In genomic region chr6:124907767-124908166, GRCm38 (mm10) we compare ENCODE assay signal across 24 mouse cellular contexts. TPM values are rescaled to one million over a fixed set of nuclear protein-coding genes. Genes with fewer than 3 reads are reported as not detected.
A peak's percentile ranks its signal among the peaks of the same experiment; 100 is the strongest.
DNase-seq lines count a peak whose midpoint lies in the region; ATAC-seq and TF ChIP-seq lines count a peak whose summit lies in the region.
"Had no signal": no experiment of that assay in that cellular context is flagged by ENCODE, and none has a peak within 500 bp of the region (broad histone marks: within the 10 kb centered on the region; RNA-seq: fewer than 3 reads in every experiment).

No protein-coding gene starts in this region.

- H3K9me3 ChIP-seq in CH12.LX (replicated peaks; ENCODE audit: low read length): no peaks in the 10 kb centered on the region
- H3K9me3 ChIP-seq: forebrain, embryonic 10.5 days; forebrain, embryonic 13.5 days; G1E; hindbrain, embryonic 12.5 days; intestine, embryonic 15.5 days had no signal

- H3K4me1 ChIP-seq in CH12.LX (ENCODE audit: control insufficient read depth in 1 of 2, insufficient read depth in 2 of 2): peaks cover 8 to 49% of the 10 kb centered on the region in 2 experiments

- peak; percentile 61 for ATAC-seq in inflammation-experienced regulatory T-cells, adult 6 months
- ATAC-seq in monocyte, adult 5-6 weeks (replicated peaks; ENCODE audit: insufficient number of reproducible peaks, low FRiP score, low TSS enrichment, poor library complexity, severe bottlenecking): no peak
- ATAC-seq: forebrain, embryonic 13.5 days; forebrain, embryonic 16.5 days; hindbrain, embryonic 16.5 days; intestine, embryonic 15.5 days; Patski had no signal

- peak; percentile 33 for DNase-seq in 3T3-L1 (ENCODE audit: low read depth, low spot score)
- peak; percentile 73 for DNase-seq in CD4-positive helper T cell, adult 2 months (ENCODE audit: low read depth, low spot score)
- DNase-seq in CH12.LX (ENCODE audit: extremely low read depth): peak; percentile 38
- no peak for DNase-seq in cerebellum, adult 11 months
- DNase-seq in heart, adult 9 months (ENCODE audit: low spot score in 2 of 2): no peak
- DNase-seq: adrenal gland, postnatal 14 days; cerebellum, adult 8-10 months; cerebellum, postnatal 14 days; gastrocnemius, postnatal 10 days; gastrocnemius, postnatal 36 days; heart, adult 2 months; kidney, adult 11 months had no signal

- H3K27me3 ChIP-seq in CH12.LX (replicated peaks): no peaks in the 10 kb centered on the region
- H3K27me3 ChIP-seq: Patski had no signal

- H3K4me3 ChIP-seq in CH12.LX (replicated peaks in 1 of 3; ENCODE audit: low read depth in 2 of 3, low read length in 2 of 3, poor library complexity in 1 of 3): no peak overlapping the region
- H3K4me3 ChIP-seq: forebrain, embryonic 10.5 days; forebrain, embryonic 13.5 days; heart, adult 2 months; hindbrain, embryonic 12.5 days; intestine, embryonic 15.5 days had no signal

- TF ChIP-seq POLR2A in CH12.LX (IDR thresholded peaks at IDR 0.05; ENCODE audit: low read depth, low read length): no peak

- H3K36me3 ChIP-seq in CH12.LX (replicated peaks in 1 of 2; ENCODE audit: control insufficient read depth in 1 of 2, insufficient read depth in 1 of 2, low read length in 1 of 2): no peaks in the 10 kb centered on the region
- H3K36me3 ChIP-seq: G1E; hindbrain, embryonic 12.5 days; intestine, embryonic 15.5 days had no signal

- TF ChIP-seq CTCF in CH12.LX (conservative IDR thresholded peaks at IDR 0.05 in 1 of 2, IDR thresholded peaks at IDR 0.05 in 1 of 2; ENCODE audit: low read depth in 2 of 2, low read length in 2 of 2): no peak

- TF ChIP-seq EP300 in CH12.LX (IDR thresholded peaks at IDR 0.05; ENCODE audit: low read length): peak; percentile 66; the same call in 1 of the 2 replicates

- TF ChIP-seq RAD21 in CH12.LX (IDR thresholded peaks at IDR 0.05; ENCODE audit: low read depth, low read length): no peak

- H3K4me2 ChIP-seq in CH12.LX (ENCODE audit: insufficient read depth, low read depth, poor library complexity, severe bottlenecking): peak overlapping the region; percentile 48; the same call in 1 of the 2 replicates
- H3K4me2 ChIP-seq: forebrain, embryonic 13.5 days; heart, embryonic 11.5 days; hindbrain, embryonic 12.5 days; intestine, embryonic 15.5 days had no signal

- in situ Hi-C loops in CH12.LX (cut with MboI; ENCODE audit: low pct_ligation_motif_present, low pct_unique_long_range_greater_than_20kb, low sequenced_read_pairs): no loop called here

- H3K79me2 ChIP-seq in CH12.LX (replicated peaks; ENCODE audit: control insufficient read depth, extremely low read depth, insufficient read depth, poor library complexity, severe bottlenecking): no peaks in the 10 kb centered on the region

- no peak overlapping the region for H3K9ac ChIP-seq in CH12.LX (ENCODE audit: insufficient read depth, low read depth)
- H3K9ac ChIP-seq: forebrain, embryonic 13.5 days; hindbrain, embryonic 12.5 days; intestine, embryonic 15.5 days had no signal

- peak overlapping the region; percentile 9; the same call in 1 of the 2 replicates for H3K27ac ChIP-seq in CH12.LX (ENCODE audit: insufficient read depth, low read depth)
- H3K27ac ChIP-seq: forebrain, embryonic 10.5 days; forebrain, embryonic 13.5 days; heart, adult 2 months; hindbrain, embryonic 12.5 days; intestine, embryonic 15.5 days had no signal

- dilution Hi-C loops in CH12.LX (cut with MboI; ENCODE audit: extremely low pct_ligation_motif_present, extremely low pct_unique_long_range_greater_than_20kb, low sequenced_read_pairs): no loop called here

TF ChIP-seq in CH12.LX, 34 proteins besides CTCF, POLR2A, EP300 and RAD21:
- TF ChIP-seq ZNF384 (IDR thresholded peaks at IDR 0.05; ENCODE audit: low read depth, low read length) (peak; percentile 95), BHLHE40 (IDR thresholded peaks at IDR 0.05; ENCODE audit: low read depth, low read length) (peak; percentile 25; the same call in 1 of the 2 replicates), ETS1 (conservative IDR thresholded peaks at IDR 0.05; ENCODE audit: low read depth, low read length) (peak; percentile 90), MAX (IDR thresholded peaks at IDR 0.05; ENCODE audit: low read length) (no peak), ZMIZ1 (IDR thresholded peaks at IDR 0.05; ENCODE audit: low read depth, low read length) (no peak), IRF4 (IDR thresholded peaks at IDR 0.05; ENCODE audit: low read depth, low read length) (peak; percentile 92), ELF1 (IDR thresholded peaks at IDR 0.05; ENCODE audit: low read depth, low read length) (no peak), RCOR1 (conservative IDR thresholded peaks at IDR 0.05; ENCODE audit: low read depth, low read length) (no peak), SIN3A (IDR thresholded peaks at IDR 0.05; ENCODE audit: low read length) (peak; percentile 45; the same call in 1 of the 2 replicates), TBP (conservative IDR thresholded peaks at IDR 0.05; ENCODE audit: low read depth, low read length) (no peak), ZKSCAN1 (IDR thresholded peaks at IDR 0.05; ENCODE audit: borderline replicate concordance, low read depth, low read length) (no peak), TCF12 (IDR thresholded peaks at IDR 0.05; ENCODE audit: low read depth, low read length) (0 out of 2 replicates have a peak, but pooled peaks have one; percentile 6), E2F4 (IDR thresholded peaks at IDR 0.05; ENCODE audit: insufficient replicate concordance, low read depth, low read length) (no peak), MAFK (IDR thresholded peaks at IDR 0.05; ENCODE audit: insufficient replicate concordance, low read length) (no peak), MEF2A (IDR thresholded peaks at IDR 0.05; ENCODE audit: borderline replicate concordance, low read depth, low read length) (0 out of 2 replicates have a peak, but pooled peaks have one; percentile 36)

RNA-seq across cellular contexts. Expression of gene Lag3, which starts 3.7 kb away (rescaled TPM):
- total RNA-seq in CH12.LX (2012; rRNA removed): 1.2 and 1.9 TPM in 2 replicates
- total RNA-seq in CH12.LX (2014; rRNA removed): 0.32 and 0.52 TPM in 2 replicates
- polyA plus RNA-seq in CH12.LX (2012; ENCODE audit: insufficient read length, low read depth): 1.5 and 2.0 TPM in 2 replicates
- polyA plus RNA-seq in inflammation-experienced regulatory T-cells, adult 6 months (2017; shearing (Covaris generic)): 10 to 100 TPM; 30.8 to 40.1 (median 38.3) TPM
- 0.68 TPM in 1 of 3 replicates, not detected in the others for total RNA-seq in monocyte, adult 5-6 weeks (2017)
- polyA plus RNA-seq: G1E had no signal

RNA-seq across cellular contexts. Expression of gene Ptms, which starts 12.1 kb away (rescaled TPM):
- 11.0 and 12.8 TPM in 2 replicates for total RNA-seq in CH12.LX (2012; rRNA removed)
- total RNA-seq in CH12.LX (2014; rRNA removed): 7.0 and 8.1 TPM in 2 replicates
- 96.6 and 99.6 TPM in 2 replicates for polyA plus RNA-seq in CH12.LX (2012; ENCODE audit: insufficient read length, low read depth)
- 10 to 100 TPM in 2 of 3 experiments, 1 to 10 TPM in 1; 9.5 to 15.5 (median 12.1) TPM for polyA plus RNA-seq in inflammation-experienced regulatory T-cells, adult 6 months (2017; shearing (Covaris generic))
- total RNA-seq in monocyte, adult 5-6 weeks (2017): 89.3 to 145 TPM (median 115 TPM) in 3 replicates

RNA-seq across cellular contexts. Expression of gene Cd4, which starts 19.7 kb away (rescaled TPM):
- 0.29 and 0.34 TPM in 2 replicates for total RNA-seq in CH12.LX (2012; rRNA removed)
- 0.26 and 0.27 TPM in 2 replicates for total RNA-seq in CH12.LX (2014; rRNA removed)
- polyA plus RNA-seq in CH12.LX (2012; ENCODE audit: insufficient read length, low read depth): 1.1 and 1.6 TPM in 2 replicates
- polyA plus RNA-seq in inflammation-experienced regulatory T-cells, adult 6 months (2017; shearing (Covaris generic)): 100 to 1,000 TPM; 319 to 446 (median 407) TPM
- 3.1 to 5.2 TPM (median 4.0 TPM) in 3 replicates for total RNA-seq in monocyte, adult 5-6 weeks (2017)
- polyA plus RNA-seq: embryonic facial prominence, embryonic 11.5 days; forebrain, embryonic 10.5 days; G1E; heart, embryonic 11.5 days; Patski had no signal

RNA-seq across cellular contexts. Expression of gene Mlf2, which starts 23.4 kb away (rescaled TPM):
- total RNA-seq in CH12.LX (2012; rRNA removed) (116 and 129 TPM in 2 replicates), CH12.LX (2014; rRNA removed) (109 and 124 TPM in 2 replicates)
- 203 and 210 TPM in 2 replicates for polyA plus RNA-seq in CH12.LX (2012; ENCODE audit: insufficient read length, low read depth)
- 10 to 100 TPM; 35.6 to 70.5 (median 42.2) TPM for polyA plus RNA-seq in inflammation-experienced regulatory T-cells, adult 6 months (2017; shearing (Covaris generic))
- 46.8 to 65.2 TPM (median 56.4 TPM) in 3 replicates for total RNA-seq in monocyte, adult 5-6 weeks (2017)

RNA-seq across cellular contexts. Expression of gene Gpr162, which starts 44.0 kb away (rescaled TPM):
- total RNA-seq in CH12.LX (2012; rRNA removed): 1.6 and 2.0 TPM in 2 replicates
- 0.48 and 0.97 TPM in 2 replicates for total RNA-seq in CH12.LX (2014; rRNA removed)
- polyA plus RNA-seq in CH12.LX (2012; ENCODE audit: insufficient read length, low read depth): 1.7 and 1.9 TPM in 2 replicates
- polyA plus RNA-seq in inflammation-experienced regulatory T-cells, adult 6 months (2017; shearing (Covaris generic)): under 1 TPM in 2 of 3 experiments, not detected in 1; 0.16 to 0.19 TPM
- 0.38 TPM in 1 of 3 replicates, not detected in the others for total RNA-seq in monocyte, adult 5-6 weeks (2017)
- polyA plus RNA-seq: G1E had no signal

Comparison
In these comparisons a context has a peak if more than half of its experiments do, and no peak if none do; other contexts are left out.
1. DNase-seq: peak in 3T3-L1 (single experiment), CD4-positive helper T cell, adult 2 months (single experiment) and CH12.LX (single experiment); none in cerebellum, adult 11 months (single experiment) and heart, adult 9 months (0 of 2).